Mouse (Mus musculus): ENCODE results near the gene Bag2. TPM values are rescaled to one million over a fixed set of nuclear protein-coding genes. Genes with fewer than 3 reads are reported as not detected.

Bag2 gene
- total RNA-seq (2015) (26.9 and 37.3 TPM in 2 replicates), total RNA-seq (2017) (26.0 and 26.3 TPM in 2 replicates)

- ATAC-seq (replicated peaks; ENCODE audit: poor library complexity), result peak; percentile 60
These were observed at the start of gene Bag2 for GRCm38 (mm10) chr1:33757491-33758041. Gene Bag2 (minus strand): TSS chr1:33757795.

- ATAC-seq (replicated peaks; ENCODE audit: poor library complexity), result no peak
These were observed 45.7 kb upstream of the Bag2 start for GRCm38 (mm10) chr1:33803323-33803722.

GRCm38 (mm10) chr1:33799620-33800019 lies 42.0 kb upstream of the Bag2 start:
- ATAC-seq (replicated peaks; ENCODE audit: poor library complexity), result no peak

- no peak for ATAC-seq (replicated peaks; ENCODE audit: poor library complexity)
These were observed 30.9 kb upstream of the Bag2 start for GRCm38 (mm10) chr1:33788493-33788892.

- ATAC-seq (replicated peaks; ENCODE audit: poor library complexity), result no peak
These were observed 30.5 kb upstream of the Bag2 start for GRCm38 (mm10) chr1:33788072-33788471.

- ATAC-seq (replicated peaks; ENCODE audit: poor library complexity), result no peak
These were observed 27.0 kb upstream of the Bag2 start for GRCm38 (mm10) chr1:33784561-33784960.

GRCm38 (mm10) chr1:33776175-33776611 lies 18.6 kb upstream of the Bag2 start:
- ATAC-seq (replicated peaks; ENCODE audit: poor library complexity), result no peak

- no peak for ATAC-seq (replicated peaks; ENCODE audit: poor library complexity)
These were observed 14.5 kb upstream of the Bag2 start for GRCm38 (mm10) chr1:33772106-33772505.

GRCm38 (mm10) chr1:33771621-33772020 lies 14.0 kb upstream of the Bag2 start:
- ATAC-seq (replicated peaks; ENCODE audit: poor library complexity), result no peak

- peak; percentile 50; the same call in 1 of the 2 replicates for ATAC-seq (replicated peaks; ENCODE audit: poor library complexity)
These were observed 11.2 kb upstream of the Bag2 start for GRCm38 (mm10) chr1:33768827-33769226.

- no peak for ATAC-seq (replicated peaks; ENCODE audit: poor library complexity)
These were observed 10.6 kb upstream of the Bag2 start for GRCm38 (mm10) chr1:33768091-33768787.

- ATAC-seq (replicated peaks; ENCODE audit: poor library complexity), result no peak
These were observed 9.2 kb upstream of the Bag2 start for GRCm38 (mm10) chr1:33766520-33767508.

GRCm38 (mm10) chr1:33765468-33766080 lies 8.0 kb upstream of the Bag2 start:
- ATAC-seq (replicated peaks; ENCODE audit: poor library complexity), result no peak

- ATAC-seq (replicated peaks; ENCODE audit: poor library complexity), result no peak
These were observed 6.2 kb upstream of the Bag2 start for GRCm38 (mm10) chr1:33763826-33764225.

- peak; percentile 49 for ATAC-seq (replicated peaks; ENCODE audit: poor library complexity)
These were observed 893 bp upstream of the Bag2 start for GRCm38 (mm10) chr1:33758488-33758887.

- no peak for ATAC-seq (replicated peaks; ENCODE audit: poor library complexity)
These were observed 572 bp downstream of the Bag2 start for GRCm38 (mm10) chr1:33757033-33757413.

GRCm38 (mm10) chr1:33756258-33757032 lies 1.1 kb downstream of the Bag2 start:
- ATAC-seq (replicated peaks; ENCODE audit: poor library complexity), result peak; percentile 26

GRCm38 (mm10) chr1:33755799-33756198 lies 1.8 kb downstream of the Bag2 start:
- ATAC-seq (replicated peaks; ENCODE audit: poor library complexity), result no peak

- ATAC-seq (replicated peaks; ENCODE audit: poor library complexity), result peak; percentile 43
These were observed 2.4 kb downstream of the Bag2 start for GRCm38 (mm10) chr1:33754965-33755735.

All from megakaryocyte progenitor cell, adult 5-6 weeks (primary cell).